9 mouse cellular contexts compared by ENCODE assay signal in the genomic region with DNA sequence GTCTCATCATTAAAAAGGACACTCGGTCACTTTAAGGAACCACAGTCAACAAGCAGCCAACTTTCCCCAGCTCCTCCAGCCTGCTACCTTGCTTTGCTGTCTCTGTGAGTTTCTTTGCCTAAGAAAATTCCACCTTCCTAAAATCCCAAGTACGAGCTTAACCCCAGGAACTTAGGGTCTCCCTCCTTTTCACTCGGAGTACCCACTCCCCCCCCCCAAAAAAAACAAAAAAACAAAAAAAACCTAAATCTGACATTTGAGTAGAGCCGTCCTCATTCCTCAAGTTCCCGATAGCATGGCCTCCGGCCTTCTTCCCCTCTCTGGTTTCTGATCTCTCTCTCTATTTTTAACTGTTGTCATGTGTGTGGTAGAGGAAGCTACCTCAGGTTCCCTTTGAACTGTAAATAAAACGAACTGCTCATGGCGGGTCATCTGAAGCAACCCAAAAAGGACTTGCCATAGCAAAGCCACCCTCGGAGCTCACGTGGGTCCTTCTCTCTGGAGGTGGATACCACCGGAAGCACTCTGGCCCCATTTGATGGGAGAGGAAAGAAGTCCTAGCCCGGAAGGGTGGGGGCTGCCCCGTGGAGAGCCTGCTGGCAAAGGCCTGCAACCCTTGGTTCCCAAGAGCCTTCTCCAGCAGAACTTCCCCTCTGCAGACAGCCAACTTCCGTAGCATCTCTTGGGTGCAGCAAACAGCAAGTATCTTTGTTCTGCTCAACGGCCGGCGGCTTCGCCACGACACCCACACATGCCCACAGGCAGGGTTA. TPM values are rescaled to one million over a fixed set of nuclear protein-coding genes. Genes with fewer than 3 reads are reported as not detected.
DNase-seq lines count a peak whose midpoint lies in the region; ATAC-seq lines count a peak whose summit lies in the region.
"Had no signal": no experiment of that assay in that cellular context is flagged by ENCODE, and none has a peak within 500 bp of the region (broad histone marks: within the 10 kb centered on the region; RNA-seq: fewer than 3 reads in every experiment).

A gene (minus strand): TSS at position 362 of the 770 bp plus-strand sequence.

- peak; percentile 48 for ATAC-seq in megakaryocyte progenitor cell, adult 5-6 weeks (replicated peaks; ENCODE audit: poor library complexity)
- no peak for ATAC-seq in forebrain, embryonic 13.5 days

- no peaks in the 10 kb centered on the region for H3K9me3 ChIP-seq in forebrain, embryonic 13.5 days (replicated peaks)

- intact Hi-C loops in gastrocnemius, postnatal 14 days (cut with DNase I; ENCODE audit: low total_unique reads): no loop called here

- H3K4me3 ChIP-seq in forebrain, embryonic 13.5 days: no peak within 1 kb of the TSS

- H3K36me3 ChIP-seq in forebrain, embryonic 13.5 days (ENCODE audit: poor library complexity, severe bottlenecking): no peaks in the 10 kb centered on the region

- no peak within 1 kb of the TSS for H3K4me2 ChIP-seq in forebrain, embryonic 13.5 days

- H3K27me3 ChIP-seq in forebrain, embryonic 13.5 days: peaks cover 20% of the 10 kb centered on the region

- peaks cover 10% of the 10 kb centered on the region for H3K4me1 ChIP-seq in forebrain, embryonic 13.5 days

- no peak within 1 kb of the TSS for H3K9ac ChIP-seq in forebrain, embryonic 13.5 days

- peak; percentile 45 for DNase-seq in layer of hippocampus, adult 11-12 months (ENCODE audit: low spot score)
- no peak for DNase-seq in layer of hippocampus, adult 9-10 months (ENCODE audit: low spot score)
- peak; percentile 39 for DNase-seq in gastrocnemius, postnatal 14 days
- no peak for DNase-seq in layer of hippocampus, postnatal 36 days
- peak; percentile 64 to 67 for DNase-seq in thymus, postnatal 36 days
- DNase-seq in Muller cell, postnatal 12 days (ENCODE audit: inconsistent ontology term): no peak

- WGBS in forebrain, embryonic 13.5 days: 81% methylated on average over 19 of the region's 19 CpGs

- H3K27ac ChIP-seq in forebrain, embryonic 13.5 days: no peak within 1 kb of the TSS
- H3K27ac ChIP-seq: kidney, postnatal 0 days had no signal

RNA-seq across cellular contexts. Expression of the gene that starts here (rescaled TPM):
- total RNA-seq in gastrocnemius, postnatal 14 days (2021): 10 to 100 TPM; 10.1 to 12.6 TPM
- total RNA-seq in layer of hippocampus, postnatal 36 days (2021): 10 to 100 TPM; 20.8 to 25.0 TPM
- total RNA-seq in megakaryocyte progenitor cell, adult 5-6 weeks (2015): 32.2 and 33.0 TPM in 2 replicates
- 59.5 and 66.5 TPM in 2 replicates for total RNA-seq in megakaryocyte progenitor cell, adult 5-6 weeks (2017)
- polyA plus RNA-seq in forebrain, embryonic 13.5 days (2015; fragmentation: Nextera tagmentation; extraction: Ambion mirVana): 8.0 and 9.0 TPM in 2 replicates

Comparison
In these comparisons a context has a peak if more than half of its experiments do, and no peak if none do; other contexts are left out.
1. DNase-seq: peak in layer of hippocampus, adult 11-12 months (single experiment), gastrocnemius, postnatal 14 days (single experiment) and thymus, postnatal 36 days (2 of 2); none in layer of hippocampus, adult 9-10 months (single experiment), layer of hippocampus, postnatal 36 days (0 of 2) and Muller cell, postnatal 12 days (single experiment).